Mouse (Mus musculus): Measurements from ENCODE around the gene Ints7.

Gene Ints7

DNA sequence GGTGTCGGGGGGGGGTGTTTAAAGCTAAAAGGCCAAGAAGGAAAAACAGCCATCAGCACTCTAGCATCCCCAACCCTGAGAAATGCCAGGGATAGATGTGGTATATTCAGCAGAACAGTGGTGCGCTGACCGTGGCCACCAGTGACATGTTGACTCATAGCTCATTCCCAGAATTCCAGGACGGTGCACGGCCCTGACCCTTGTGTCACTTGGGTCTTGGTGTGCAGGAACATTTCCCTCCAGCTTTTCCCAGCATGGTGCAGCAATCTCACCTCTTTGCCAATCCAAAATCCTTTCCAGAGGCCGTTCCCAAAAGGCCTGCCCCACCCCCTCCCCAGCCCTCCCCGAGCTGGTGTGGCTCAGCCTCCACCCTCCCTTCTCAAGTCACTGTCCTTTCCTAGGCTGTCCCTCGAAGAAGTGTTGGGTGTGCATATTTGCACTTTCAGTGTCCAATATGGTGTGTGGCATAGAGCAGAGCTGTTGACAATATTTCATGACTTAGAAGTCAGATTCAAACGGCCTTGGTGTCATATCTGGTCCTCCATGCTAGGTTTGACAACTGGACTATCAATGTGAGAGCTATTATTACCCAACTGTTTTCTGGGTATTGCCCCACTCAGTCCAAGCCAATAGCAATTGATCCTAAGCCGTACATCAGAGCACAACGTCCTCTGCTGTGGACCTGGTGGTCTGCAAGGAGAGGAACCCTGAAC lies 53.2 kb downstream of the Ints7 start:
- peak; percentile 56 for DNase-seq (ENCODE audit: extremely low read depth, insufficient read length, low spot score)

DNA sequence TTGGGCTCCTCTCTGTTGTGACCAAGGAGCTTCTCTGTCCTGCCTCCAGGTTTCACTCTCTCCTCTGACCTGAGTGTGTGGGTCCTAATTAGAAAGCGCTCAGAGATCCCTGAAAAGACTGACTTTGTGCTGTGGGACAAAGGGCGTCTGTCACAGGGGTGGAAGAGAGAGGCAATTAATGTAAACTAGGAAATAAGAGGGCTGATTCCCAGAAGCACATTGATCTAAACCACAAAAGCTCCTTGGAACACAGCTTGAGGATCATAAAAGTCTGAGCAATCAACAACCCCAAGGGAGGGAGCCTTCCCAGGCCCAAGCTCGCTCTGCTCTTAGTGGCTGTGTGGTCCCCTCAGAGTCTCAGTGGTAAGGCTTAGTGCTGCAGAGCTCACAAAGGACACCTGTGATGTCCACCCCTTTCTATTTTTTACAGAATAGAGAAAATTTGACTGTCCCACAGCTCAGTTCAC lies 53.8 kb downstream of the Ints7 start:
- no peak for DNase-seq (ENCODE audit: extremely low read depth, insufficient read length, low spot score)

DNA sequence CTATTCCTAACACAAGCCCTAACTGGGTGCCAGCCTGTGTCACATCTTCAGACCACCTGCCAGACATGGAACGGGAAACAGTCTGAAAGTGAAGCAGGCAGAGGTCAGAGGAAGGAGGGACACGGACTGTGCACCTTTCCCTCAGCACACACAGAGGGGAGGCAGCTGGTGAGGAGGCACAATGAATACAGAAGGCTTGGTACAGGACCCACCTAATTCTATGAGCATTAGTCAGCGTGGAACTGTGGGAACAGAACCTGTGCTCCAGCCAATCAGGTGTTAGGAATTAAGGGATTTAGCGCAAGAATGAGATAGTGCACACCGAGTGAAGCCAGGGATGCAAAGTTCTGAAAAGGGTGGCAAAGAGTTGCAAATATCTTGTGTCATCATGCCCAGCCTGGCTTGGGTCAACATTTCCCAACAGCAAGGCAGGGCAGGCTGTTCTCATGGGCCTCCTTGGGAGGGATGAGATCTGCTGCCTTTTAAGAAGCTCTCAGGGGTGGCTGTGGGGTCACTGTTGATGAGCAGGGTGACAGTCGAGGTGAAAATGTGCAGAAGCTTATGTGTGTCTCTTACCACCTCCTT lies 57.2 kb downstream of the Ints7 start:
- DNase-seq (ENCODE audit: extremely low read depth, insufficient read length, low spot score), result no peak

DNA sequence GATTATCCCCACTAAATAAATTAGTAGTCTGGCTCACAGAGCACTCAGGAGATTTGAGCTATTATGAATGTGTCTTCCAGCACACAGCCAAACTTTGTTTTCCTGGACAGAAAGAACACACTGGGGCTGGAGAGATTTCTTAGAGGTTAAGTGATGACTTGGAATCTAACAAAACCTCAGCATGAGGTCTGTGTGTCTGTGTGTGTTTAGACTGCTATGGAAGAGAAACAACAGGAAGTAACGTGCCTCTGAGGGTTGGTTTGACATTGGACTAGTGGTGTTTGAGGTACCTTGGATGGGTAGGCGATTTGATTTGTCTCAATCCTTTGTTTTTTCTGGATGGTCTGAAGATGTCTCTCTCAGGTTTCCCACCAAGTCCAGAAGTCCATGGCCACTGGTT lies 58.7 kb downstream of the Ints7 start:
- no peak for DNase-seq (ENCODE audit: extremely low read depth, insufficient read length, low spot score)

DNA sequence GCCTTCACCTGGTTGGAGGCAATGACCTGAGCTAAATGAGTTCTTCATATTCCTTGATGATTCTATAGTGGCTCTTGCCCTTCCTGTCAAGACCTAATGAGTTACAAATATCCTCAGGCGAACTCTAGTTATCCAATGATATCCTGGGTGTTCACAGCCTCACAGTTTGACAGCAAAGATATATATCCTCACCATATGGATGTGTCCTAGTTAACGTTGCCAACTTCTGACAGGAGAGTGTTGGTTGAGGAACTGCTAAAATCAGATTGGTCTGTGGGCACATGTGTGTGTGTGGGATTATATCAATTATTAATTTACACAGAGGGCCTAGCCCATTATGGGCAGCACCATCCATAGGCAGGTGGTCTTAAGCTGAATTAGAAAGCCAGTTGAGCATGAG lies 63.0 kb downstream of the Ints7 start:
- DNase-seq (ENCODE audit: extremely low read depth, insufficient read length, low spot score), result no peak

DNA sequence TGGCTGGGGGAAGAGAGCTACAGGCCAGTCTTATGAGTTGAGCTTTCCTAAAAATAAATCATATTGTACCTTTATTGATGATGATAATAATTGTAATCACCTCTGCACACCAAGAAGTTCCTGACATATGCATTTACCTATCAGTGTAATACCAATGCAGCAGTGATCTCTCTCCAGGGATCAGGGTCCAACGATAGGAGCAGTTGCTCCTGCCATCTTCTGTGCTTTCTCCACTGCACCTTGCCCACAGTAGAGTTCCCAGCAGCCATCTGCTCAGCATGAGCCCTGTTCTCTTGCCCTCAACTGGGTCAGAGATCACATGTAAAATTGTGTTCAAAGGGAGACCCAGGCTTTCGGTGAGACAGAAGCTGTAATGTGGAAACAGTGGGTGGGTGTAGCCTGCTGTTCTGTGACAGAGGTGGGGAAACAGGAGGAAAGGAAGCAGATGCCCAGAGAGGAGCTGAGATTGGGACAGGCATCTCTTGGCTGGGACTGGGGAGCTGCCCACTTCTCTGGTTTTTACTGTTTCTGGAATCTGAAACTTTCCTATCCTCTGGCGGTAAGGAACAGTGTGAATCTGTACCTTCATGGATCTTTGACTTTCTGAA lies 63.9 kb downstream of the Ints7 start:
- no peak for DNase-seq (ENCODE audit: extremely low read depth, insufficient read length, low spot score)

DNA sequence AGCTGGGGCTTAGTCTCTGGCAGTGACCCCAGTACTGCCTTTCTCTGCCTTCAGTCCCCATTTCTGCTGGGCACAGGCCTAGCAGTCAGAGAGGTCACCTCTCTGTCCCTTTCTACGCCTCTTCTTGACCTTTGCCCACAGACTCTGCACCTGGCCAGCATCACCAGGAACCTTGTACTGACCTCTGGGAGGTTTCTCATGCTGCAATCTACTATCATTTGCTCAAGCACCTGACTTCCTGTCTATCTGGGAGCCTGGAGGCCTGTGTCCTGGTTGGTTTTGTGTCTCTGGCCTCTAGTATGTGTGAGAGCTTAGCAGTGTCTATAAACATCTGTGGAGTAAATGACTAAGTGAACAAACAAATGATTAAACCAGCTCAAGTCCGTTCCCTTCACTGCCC lies 64.7 kb downstream of the Ints7 start:
- DNase-seq (ENCODE audit: extremely low read depth, insufficient read length, low spot score), result no peak

DNA sequence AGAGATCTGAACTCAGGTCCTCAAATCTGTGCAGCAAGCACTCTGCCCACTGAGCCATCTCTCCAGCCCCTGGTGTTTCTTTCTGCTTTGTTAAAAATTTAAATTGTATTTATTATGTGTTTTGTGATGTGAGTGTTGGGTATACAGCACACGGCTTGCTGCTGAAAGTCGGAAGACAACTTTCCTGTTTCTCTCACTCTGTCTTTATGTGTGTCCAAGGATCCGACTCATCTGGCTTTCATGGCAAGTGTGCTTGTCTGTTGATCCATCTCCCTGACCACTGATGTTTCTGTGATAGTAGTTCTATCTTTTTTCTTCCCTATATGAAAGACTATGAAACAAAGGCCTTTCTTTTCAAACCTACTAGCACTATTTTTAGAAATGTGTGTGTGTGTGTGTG lies 65.4 kb downstream of the Ints7 start:
- DNase-seq (ENCODE audit: extremely low read depth, insufficient read length, low spot score), result no peak

DNA sequence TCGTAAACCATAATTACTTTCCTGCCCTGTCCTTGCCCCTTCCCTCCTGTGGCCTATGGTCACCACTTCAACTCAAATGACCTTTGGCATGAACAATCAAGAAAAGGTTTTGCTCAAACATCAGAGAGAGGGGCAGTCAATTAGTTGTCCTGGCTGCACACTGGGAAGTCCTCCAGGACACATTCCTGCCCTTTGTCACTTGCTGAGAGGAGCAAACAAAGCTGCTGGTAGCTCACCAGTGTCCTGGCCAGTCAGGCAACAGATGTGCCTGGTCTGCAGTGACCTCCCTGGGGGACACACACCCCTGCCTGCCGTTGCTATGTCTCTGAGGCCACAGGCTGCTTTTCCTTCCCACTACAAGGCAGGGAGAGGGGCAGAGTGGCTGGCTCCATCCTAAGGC lies 66.0 kb downstream of the Ints7 start:
- no peak for DNase-seq (ENCODE audit: extremely low read depth, insufficient read length, low spot score)

DNA sequence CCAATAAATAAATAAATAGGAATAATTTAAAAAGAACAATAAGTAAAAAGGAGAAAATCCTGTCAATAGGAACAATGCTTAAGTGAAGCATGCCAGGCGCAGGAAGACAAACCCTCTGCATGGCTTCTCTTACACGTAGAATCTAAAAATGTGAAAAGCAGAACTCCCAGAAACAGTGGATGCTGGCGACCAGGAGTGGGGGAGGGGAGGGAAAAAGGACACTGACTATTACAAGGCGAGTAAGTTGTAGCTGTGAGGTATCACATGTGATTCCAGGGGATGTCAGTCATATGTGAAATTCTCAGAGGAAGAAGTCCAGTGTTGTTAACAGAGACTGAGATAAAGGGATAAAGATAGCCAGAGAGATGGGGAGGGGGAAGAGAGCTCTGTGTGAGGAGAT lies 67.5 kb downstream of the Ints7 start:
- DNase-seq (ENCODE audit: extremely low read depth, insufficient read length, low spot score), result no peak

DNA sequence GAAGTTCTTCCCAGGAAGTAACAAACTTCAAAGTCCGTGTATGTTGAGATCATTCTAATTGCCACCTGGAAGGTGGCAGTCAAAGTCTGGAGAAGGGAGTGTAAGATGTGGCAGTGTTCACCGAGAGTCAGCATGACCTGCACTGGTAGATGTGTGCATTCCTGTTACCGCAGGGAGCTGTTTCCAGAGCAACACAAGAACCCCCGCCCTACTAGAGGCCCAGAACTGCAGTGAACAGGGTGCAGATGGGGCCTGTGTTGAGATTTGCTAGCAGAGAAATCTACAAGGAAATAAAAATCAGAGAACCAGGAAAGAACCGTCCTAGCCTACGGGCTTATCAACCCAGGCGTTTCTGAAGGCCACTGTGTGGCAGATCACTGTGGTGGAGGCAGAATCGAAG lies 70.5 kb downstream of the Ints7 start:
- DNase-seq (ENCODE audit: extremely low read depth, insufficient read length, low spot score), result no peak

DNA sequence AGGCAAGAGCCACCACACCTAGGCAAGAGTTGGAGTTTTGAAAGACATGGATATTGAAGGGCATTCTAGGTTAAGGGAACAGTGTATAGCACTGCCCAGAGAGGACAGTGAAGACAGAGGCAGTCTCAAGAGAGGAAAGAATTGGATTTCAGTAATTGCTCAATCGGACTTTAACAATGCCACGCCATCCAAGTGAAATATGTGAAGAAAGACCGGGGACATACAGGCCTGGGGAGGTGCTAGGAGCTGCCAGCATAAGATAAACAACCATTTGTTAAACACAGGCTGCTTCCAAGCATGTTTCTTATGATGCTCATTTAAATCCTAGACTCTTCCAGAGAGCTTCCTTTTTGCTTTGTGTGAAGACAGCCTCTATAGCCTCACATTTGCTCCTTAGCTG lies 72.2 kb downstream of the Ints7 start:
- no peak for DNase-seq (ENCODE audit: extremely low read depth, insufficient read length, low spot score)

DNA sequence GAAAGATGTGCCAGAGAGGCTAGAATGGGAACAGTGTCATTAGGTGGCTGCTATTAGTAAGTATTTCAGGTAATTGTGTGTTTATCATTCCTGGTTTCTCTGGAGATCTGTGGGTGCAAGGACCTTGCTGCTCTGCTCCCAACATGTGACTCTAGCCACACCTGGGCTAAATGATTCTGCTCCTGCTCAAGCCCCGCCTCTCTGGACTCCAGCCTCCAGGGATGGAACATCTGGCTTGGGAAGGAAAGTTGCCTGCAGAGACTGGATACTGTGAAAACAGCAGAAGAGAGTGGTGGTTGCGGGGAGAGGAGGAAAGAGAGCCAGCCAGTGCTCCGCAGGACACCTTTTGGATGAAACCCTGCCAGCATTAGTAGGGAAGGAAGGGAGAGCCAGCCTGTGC lies 84.0 kb downstream of the Ints7 start:
- no peak for DNase-seq (ENCODE audit: extremely low read depth, insufficient read length, low spot score)

DNA sequence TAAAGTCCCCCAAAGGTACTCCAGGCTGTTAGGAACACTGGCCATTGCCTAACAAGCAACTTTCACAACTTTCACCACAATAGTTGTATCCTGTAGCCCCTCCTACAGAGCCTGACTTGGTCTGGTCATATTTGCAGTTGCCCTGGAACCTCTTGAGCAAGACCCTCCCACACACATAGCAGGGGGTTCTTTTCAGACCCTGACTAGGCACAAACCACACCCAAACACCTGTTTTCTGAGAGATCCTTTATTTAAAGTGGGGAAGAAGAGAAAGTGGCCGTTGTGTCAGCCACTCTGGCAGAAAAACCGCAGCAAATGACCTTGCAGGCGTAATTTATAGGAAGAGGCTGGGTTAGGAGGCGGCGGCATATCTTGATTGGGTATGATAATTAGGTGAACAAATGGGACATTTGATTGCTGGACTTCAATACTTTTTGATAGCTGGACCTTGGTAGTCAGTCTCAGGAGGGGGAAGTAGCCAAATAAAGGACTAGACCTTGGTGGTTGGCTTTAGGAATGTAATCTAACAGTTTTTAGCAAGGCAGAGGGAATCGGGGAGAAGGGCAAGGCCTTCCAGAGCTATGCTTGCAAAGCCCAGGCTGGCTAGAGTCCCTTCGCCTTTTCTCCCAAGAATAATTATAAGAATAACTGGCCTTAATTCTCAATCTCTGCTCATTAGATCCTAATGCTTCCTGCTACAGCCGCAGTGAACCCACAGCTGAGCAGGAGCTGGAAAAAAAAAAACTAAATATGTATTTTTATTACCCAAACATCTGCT lies 85.8 kb downstream of the Ints7 start:
- no peak for DNase-seq (ENCODE audit: extremely low read depth, insufficient read length, low spot score)

DNA sequence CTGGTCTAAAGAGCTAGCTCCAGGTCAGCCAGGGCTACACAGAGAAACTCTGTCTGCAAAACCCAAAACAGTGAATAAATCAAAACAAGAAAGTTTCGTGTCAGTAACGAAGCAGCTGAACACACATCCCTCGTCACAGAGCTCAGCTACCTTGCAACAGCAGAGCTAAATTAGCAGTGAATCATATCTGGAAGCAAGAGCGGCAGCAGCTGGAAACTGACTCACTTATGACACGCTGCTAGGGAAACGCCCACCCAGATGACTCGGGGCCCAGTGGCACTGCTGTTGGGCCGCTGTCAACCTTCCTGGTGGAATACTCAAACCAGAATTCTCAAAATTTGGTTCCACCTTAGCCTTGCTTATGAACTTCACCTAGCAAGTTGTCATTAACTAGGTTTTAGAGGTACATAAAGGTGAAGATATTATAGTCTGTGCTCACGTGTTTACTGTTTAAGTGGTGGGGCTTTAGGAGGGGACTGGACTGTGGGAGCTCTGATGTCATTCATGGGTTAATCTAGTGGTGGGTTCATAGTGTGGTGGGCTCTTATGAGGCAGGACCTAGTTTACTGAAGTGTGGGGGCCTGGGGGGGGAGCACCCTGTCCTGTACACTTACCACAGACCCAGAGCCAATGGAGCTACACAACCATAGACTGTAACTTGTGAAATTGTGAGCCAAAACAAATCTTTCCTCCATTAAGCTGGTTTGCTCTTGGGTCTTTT lies 86.9 kb downstream of the Ints7 start:
- peak; percentile 74 for DNase-seq (ENCODE audit: extremely low read depth, insufficient read length, low spot score)

DNA sequence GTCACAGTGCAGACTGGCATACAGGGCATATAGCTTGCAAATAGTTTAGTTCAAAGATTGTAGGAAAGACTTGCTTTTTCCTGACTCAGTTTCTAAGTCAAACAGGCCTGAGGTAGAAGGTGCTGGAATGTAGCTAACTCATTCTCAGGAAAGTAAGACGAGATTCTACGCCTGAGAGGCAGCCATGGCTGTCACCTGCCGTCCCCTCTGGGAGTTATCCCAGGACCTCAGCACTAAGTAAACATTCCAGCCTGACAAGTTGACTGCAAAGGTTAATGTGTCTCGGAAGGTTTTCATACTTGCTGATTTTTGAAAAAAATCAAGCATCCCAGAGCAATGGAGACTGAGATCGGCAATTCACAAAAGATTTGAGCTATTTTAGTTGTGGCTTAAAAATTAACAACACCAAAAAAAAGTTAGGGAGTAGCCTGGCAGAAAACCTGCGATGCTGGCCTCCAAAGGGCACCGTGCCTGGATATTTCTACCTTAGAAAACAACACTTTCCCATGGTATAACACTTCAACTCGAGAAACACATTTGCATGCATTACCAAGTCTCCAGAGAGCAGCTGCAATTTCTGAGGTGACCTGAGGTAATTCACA lies 87.6 kb downstream of the Ints7 start:
- DNase-seq (ENCODE audit: extremely low read depth, insufficient read length, low spot score), result no peak

DNA sequence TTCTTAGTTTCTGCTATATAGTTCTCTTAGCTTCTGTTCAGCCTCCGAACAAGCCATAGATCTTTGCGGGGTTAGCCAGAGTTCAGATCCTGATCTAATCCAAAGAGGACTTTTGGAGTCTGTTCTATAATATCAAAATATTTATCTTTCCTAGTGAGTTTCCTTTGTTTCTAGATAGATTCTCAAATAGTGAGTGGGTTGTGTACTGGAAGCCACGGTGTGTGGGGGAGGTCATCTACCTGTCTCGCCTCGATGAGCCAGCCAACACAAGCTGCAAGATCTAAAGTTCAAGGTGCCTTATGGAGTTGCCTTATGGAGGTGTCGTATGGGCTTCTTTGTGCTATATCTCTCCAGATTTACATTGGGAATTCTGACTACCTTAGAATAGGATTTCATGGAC lies 88.2 kb downstream of the Ints7 start:
- no peak for DNase-seq (ENCODE audit: extremely low read depth, insufficient read length, low spot score)

DNA sequence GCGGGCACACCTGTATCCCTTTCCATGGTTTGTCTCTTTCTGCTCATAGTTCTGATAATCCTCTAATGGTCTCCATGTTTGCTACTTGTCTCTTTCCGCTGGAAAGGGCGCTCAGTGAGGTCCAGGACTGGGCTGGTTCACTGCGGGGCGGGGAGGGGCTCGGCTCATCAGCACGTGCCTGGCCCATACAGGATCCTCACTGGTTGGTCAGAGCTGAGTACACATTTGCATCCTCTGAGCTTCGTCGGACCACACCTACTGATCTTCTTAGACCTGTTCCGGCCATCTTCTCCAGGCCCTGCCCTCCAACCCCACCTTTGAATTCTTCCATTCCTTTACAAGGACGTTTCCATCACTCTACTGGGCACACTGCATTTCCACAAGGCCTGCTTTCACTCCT lies 90.9 kb downstream of the Ints7 start:
- no peak for DNase-seq (ENCODE audit: extremely low read depth, insufficient read length, low spot score)

DNA sequence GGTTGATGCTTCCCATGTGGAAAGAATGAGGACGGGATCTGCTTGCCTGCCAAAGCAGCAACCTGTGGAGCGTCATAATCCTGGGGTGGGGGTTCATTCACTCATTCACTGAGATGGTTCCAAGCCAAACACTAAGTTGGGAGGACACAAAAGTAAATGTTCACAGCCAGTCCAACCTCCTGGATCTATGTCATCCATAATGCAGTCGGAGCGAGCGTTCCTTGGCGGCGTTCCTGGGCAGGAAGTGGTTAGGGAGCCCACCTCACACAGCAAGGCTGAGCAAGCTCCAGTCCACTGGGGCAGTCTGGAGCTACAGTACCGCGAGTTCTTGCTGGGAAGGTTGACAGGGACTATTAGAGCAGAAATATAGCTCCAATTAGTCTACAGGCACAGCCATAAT lies 92.6 kb downstream of the Ints7 start:
- DNase-seq (ENCODE audit: extremely low read depth, insufficient read length, low spot score), result no peak

All from 3134 (cell line).